Mouse (Mus musculus) cerebellum, postnatal 4 days (tissue): ENCODE results near the gene Foxn2.
"Not testable (repeated sequence)": the region's sequence is repeated elsewhere in the genome, so short reads cannot be mapped to it uniquely, and the experiment has no call there.

ENCODE experiments used
- DNase-seq, 2 experiments: peaks; one replicate each; pipeline ENCODE4 v3.0.0; 2022; ENCODE audit warnings: low spot score in 2 of 2, mixed read lengths in 1 of 2

Gene Foxn2

GRCm38 (mm10) chr17:88440285-88441000 lies at the start of gene Foxn2:
Foxn2 (plus strand) TSS chr17:88440711.
- peak; percentile 88 to 93 for DNase-seq

GRCm38 (mm10) chr17:88397501-88397900 lies 43.0 kb upstream of the Foxn2 start:
- DNase-seq, result no peak

GRCm38 (mm10) chr17:88398090-88398489 lies 42.4 kb upstream of the Foxn2 start:
- no peak for DNase-seq

- DNase-seq, result no peak
Observed at GRCm38 (mm10) chr17:88398854-88399253, 41.7 kb upstream of the Foxn2 start.

GRCm38 (mm10) chr17:88400122-88400521 lies 40.4 kb upstream of the Foxn2 start:
- DNase-seq, result peak in 1 of 2 experiments; percentile 29

GRCm38 (mm10) chr17:88400702-88401475 lies 39.6 kb upstream of the Foxn2 start:
- peak; percentile 29 to 57 for DNase-seq

GRCm38 (mm10) chr17:88403269-88403668 lies 37.2 kb upstream of the Foxn2 start:
- no peak for DNase-seq

GRCm38 (mm10) chr17:88404471-88404870 lies 36.0 kb upstream of the Foxn2 start:
- no peak for DNase-seq

GRCm38 (mm10) chr17:88405076-88405475 lies 35.4 kb upstream of the Foxn2 start:
- DNase-seq, result no peak

- no peak for DNase-seq
Observed at GRCm38 (mm10) chr17:88409706-88410105, 30.8 kb upstream of the Foxn2 start.

GRCm38 (mm10) chr17:88413155-88413836 lies 27.2 kb upstream of the Foxn2 start:
- DNase-seq, result no peak

- no peak for DNase-seq
Observed at GRCm38 (mm10) chr17:88420426-88420825, 20.1 kb upstream of the Foxn2 start.

GRCm38 (mm10) chr17:88421246-88421645 lies 19.3 kb upstream of the Foxn2 start:
- DNase-seq, result no peak

GRCm38 (mm10) chr17:88430719-88431118 lies 9.8 kb upstream of the Foxn2 start:
- no peak for DNase-seq

GRCm38 (mm10) chr17:88431486-88431885 lies 9.0 kb upstream of the Foxn2 start:
- no peak for DNase-seq

- DNase-seq, result no peak
Observed at GRCm38 (mm10) chr17:88431987-88432386, 8.5 kb upstream of the Foxn2 start.

- DNase-seq, result no peak
Observed at GRCm38 (mm10) chr17:88435322-88435721, 5.2 kb upstream of the Foxn2 start.

- DNase-seq, result no peak
Observed at GRCm38 (mm10) chr17:88436284-88436683, 4.2 kb upstream of the Foxn2 start.

- not testable (repeated sequence) for DNase-seq
Observed at GRCm38 (mm10) chr17:88436749-88437148, 3.8 kb upstream of the Foxn2 start.

- DNase-seq, result no peak
Observed at GRCm38 (mm10) chr17:88437391-88437790, 3.1 kb upstream of the Foxn2 start.

GRCm38 (mm10) chr17:88439536-88440050 lies 918 bp upstream of the Foxn2 start:
- DNase-seq, result no peak

GRCm38 (mm10) chr17:88441001-88441431 lies 505 bp downstream of the Foxn2 start:
- no peak for DNase-seq
